Mouse (Mus musculus) left cerebral cortex, adult 18-20 months (tissue): ENCODE data around the gene Timd2. TPM values are rescaled to one million over a fixed set of nuclear protein-coding genes. Genes with fewer than 3 reads are reported as not detected.
"Not testable (repeated sequence)": the region's sequence is repeated elsewhere in the genome, so short reads cannot be mapped to it uniquely, and the experiment has no call there.

Experiments
- DNase-seq, 2 experiments: peaks; one replicate each; pipeline ENCODE4 v3.0.0; 2021 to 2022; ENCODE audit warnings: low spot score in 2 of 2, mixed read lengths in 1 of 2
- total RNA-seq, 2 experiments: library from RNA; stranded (reverse); gene quantifications; 2 replicates each; pipeline ENCODE4 v1.2.3; 2021

The Timd2 gene
- total RNA-seq, 2 experiments from 2014 or later, result not detected

DNA sequence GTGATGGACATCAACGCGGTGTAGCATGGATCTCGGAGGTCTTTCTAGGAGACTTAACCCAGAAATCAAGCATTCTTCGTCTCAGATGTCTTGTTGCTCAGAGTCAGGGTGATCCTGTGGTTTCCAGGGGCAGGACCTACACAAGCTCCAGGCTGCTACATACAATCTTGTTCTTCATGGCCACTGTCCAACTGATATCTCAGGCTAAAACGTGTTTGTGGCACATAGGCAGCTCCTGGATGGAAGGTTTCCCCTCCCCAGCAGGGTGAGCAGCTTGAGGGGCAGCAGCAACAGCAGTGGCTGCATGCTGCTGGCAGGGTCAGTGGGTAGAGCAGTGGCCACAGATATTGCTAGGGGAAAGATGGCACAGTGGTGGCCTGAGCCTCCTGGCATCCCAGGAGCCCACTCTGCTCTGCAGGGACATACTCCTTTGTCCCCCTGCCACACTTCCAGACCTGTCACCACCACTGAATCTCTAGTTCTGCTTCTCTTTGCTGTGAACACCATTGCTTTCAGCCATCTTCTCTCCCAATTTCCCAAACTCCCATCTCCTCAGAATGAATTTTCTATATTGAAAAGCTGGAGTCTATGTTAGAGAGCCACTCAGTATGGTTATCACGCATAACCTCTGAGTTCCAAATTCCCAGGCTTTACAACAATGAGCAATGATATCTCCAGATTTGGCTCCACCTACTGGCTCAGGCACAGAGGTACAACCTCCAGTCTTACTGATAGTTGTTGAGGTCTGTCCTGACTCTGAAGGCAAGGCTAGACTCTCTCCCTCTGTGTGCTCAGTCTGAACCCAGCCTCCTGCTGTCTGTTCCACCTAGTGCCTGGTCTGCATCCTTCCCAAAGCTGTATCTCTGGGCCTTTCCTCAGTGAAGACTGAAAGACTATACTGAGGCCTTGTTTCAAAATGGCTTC, 41.0 kb downstream of the Timd2 start:
- DNase-seq, result peak; percentile 6 to 12

DNA sequence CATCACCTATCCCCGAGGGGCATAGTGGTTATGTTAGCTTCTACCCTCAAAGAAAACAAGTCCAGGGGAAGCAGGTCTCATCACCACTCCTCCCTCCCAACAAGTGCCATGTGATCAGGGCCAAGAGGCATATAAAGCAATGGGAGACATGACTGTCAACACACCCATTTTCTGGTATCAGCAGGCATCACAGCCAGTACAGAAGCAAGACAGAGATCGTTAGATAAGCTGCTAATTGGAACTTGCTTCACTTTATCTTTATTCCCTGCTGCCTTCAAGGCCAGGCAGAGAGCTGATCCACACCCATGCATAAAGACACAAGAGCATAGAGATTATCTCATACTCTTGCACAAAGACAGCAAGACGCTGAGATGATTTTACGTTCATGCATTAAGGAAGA, 43.6 kb downstream of the Timd2 start:
- no peak for DNase-seq

DNA sequence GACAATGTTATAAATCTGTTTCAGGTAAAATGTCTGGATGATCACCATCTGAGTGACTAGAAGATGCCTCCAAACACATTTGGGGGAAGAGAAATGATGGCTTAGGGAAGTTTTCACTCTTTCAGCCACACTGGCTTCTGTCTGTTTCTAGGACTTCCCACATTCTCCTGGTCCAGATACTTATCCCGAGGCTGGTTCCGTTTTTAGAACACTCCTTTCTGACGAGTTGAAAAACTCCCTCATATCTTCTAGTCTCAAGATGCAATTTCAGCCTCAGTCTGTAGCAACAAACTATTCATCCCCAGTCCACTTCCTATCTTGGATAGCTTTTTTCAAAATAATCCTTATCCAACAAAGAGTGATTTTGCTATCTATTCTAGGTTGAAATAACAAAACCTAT, 54.4 kb downstream of the Timd2 start:
- no peak for DNase-seq

DNA sequence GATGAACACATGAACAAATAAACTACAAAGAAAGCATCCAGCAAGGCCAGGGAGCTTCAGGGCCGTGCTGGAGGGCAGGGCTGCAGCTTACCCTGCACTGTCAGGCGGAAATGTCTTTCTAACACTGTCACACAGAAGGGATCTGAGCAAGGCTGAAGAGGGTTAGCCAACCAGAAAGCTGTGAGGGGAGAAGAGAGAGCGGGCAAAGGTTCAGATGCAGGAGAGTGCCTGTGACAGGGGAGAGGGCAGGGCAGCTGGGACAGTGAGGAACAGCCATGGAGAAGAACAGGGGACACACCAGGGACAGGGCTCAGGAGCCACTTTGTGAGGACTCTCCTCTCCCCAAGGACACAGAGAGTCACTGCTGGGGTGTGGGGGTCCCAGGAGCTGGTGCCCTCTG, 57.2 kb downstream of the Timd2 start:
- DNase-seq, result not testable (repeated sequence)

DNA sequence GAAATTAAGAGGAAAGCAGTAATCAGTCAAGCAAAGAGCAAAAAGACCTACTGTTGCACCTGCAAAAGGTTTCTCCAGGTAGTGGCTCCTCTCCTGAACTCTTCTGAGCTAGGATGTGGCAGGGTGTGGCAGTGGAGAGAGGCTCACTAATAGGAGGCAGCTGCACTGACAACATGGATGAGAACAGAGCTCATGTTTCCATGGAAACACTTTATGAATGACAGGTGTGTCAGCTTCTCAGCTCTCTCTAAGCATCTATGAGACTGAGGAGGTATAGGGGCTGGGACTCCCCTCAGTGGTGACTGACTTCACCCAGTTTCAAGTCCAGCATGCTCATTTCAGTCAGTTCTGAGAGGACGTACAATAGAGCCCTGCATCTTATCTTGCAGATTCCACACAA, 62.0 kb downstream of the Timd2 start:
- DNase-seq, result no peak

DNA sequence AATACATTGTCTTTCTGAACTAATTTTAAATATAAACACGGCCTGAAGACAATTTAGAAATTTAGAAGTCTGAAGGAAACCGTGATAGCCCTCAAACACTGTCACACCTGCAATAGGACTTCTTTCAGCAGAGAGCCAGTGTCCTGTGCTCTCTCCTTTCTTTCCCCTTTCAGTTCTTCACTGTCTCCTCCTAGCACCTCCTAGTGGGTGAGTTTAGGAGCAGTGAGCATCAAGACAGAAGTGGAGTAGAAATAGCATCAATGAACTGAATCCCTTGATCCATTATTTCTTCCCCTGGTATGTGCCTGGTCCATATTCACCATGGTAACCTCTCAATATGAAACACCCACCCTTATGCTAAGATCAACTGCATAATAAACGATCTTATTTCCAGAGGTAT, 70.3 kb downstream of the Timd2 start:
- DNase-seq, result no peak

DNA sequence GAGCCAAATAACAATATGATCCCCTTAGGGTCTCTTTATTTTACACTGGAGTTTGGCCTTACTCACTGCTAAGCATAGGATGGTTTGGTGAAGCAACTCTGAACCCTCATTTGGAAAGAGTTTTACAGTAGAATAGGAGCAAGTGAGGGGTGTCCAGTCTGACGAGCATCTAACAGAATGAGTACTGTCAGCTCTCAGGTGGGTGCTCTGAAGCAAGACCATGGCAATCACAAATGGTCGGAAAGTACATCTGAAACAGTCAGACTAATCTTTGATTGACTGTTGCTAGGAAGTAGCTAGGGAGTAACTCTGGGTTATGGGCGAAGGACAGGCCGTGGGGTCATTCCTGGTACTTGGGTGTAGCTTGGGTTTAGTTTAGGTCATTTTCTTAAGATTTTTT, 71.3 kb downstream of the Timd2 start:
- not testable (repeated sequence) for DNase-seq

DNA sequence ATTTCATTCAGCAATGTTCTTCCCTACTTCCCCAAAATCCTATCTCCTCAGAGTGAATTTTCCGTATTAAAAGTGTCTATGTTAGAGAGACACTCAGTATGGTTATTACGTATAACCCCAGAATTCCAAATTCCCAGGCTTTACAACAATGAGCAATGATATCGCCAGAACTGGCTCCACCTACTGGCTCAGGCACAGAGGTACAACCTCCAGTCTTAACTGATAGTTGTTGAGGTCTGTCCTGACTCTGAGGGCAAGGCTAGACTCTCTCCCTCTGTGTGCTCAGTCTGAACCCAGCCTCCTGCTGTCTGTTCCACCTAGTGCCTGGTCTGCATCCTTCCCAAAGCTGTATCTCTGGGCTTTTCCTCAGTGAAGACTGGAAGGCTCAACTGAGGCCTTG, 75.2 kb downstream of the Timd2 start:
- DNase-seq, result peak; percentile 8 to 53

DNA sequence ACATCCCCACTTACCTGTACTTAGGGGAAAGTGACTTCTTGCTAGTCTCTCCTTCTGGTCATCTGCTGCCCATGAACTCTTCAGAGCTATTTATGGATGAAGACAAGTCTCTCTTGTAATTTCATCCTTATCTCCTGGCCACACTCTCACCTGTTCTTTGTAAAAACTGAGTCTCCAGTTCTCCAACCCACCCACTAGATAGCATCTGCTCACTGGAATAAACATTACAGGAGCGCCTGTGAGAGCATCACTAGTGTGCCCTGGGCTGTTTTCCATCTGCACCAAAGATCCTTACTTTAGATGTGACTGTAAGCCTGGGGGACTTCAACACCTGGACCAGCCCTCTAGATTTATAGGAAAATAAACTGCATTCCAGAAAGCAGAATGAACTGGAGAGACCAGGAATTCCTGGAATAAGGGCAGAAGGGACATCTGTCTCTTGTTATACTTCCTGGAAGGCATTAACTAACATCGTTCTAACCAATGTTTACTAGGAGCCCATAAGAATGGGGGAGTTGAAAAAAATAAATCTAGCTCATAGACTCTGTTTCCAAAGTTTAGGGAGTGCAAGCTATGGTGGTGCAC, 77.6 kb downstream of the Timd2 start, which contains the start of gene Dppa1:
Gene Dppa1, minus strand, starts transcription at position 51 of the 585 bp plus-strand sequence.
- no peak for DNase-seq

DNA sequence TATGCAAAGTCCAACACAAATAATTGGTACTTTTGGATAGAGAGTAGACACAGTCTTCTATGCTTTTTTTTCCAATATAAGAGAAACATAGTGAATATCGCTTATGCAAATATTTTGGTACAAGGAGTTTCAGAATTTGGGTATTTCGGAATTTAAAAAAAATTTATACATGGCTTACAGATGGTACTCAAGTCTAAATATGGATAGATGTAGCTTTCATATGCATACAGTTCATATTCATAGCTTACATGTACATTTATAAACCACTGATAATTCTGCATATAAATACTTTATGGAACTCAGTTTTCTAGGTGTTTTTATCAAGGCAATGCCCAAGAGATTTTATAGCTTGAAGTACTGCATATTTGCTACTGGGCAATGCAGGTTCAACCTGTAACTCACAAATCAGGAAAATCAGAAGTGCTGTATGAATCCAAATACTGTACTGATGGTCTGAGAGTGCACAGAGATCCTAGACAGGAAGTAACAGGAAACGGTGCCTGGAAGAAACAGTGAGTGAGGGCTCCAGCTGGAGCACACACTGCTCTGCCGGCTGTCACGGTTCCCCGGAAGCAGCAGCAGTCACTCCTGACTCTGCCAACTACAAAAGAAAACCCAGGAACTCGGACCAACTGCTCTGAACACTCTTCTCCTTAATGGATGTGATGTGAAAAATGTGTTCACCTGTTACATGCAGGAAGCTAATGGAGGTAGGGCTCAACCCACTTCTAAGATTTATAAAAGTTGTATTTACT, 86.3 kb downstream of the Timd2 start:
- no peak for DNase-seq

DNA sequence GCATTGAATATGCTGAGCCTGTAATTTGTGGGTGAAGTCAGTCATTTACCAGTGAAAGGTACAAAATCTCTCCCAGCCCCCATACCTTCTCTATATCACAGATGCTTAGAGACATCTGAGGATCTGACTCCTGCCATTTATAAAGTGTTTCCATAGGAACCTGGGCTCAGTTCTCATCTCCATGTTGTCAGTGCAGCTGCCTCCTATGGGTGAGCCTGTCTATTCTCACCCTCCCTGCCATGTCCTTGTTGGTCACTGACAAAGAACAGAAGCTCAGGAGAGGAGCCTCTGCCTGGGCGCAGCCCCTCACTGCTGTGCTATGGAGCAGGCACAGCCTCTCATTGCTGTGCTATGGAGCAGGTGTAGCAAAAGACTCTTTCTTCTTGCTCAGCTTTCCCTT, 86.9 kb downstream of the Timd2 start:
- no peak for DNase-seq

Other genes starting within 250 kb of the Timd2 start
- not detected for gene Gm12169, start 182.8 kb downstream of the Timd2 start, total RNA-seq
- not detected for gene BC053393, start 135.5 kb downstream of the Timd2 start, total RNA-seq
- gene Dppa1, start 77.8 kb downstream of the Timd2 start, total RNA-seq, result not detected
- not detected for gene Havcr1, start 28.0 kb upstream of the Timd2 start, total RNA-seq
- gene Timd4, start 103.7 kb upstream of the Timd2 start, total RNA-seq, result under 1 TPM in 1 of 2 experiments, not detected in 1; 0.14 TPM